Mouse (Mus musculus) spleen, adult 18-20 months (tissue): ENCODE data around the gene Sdcbp2.

Experiments
- DNase-seq, 2 experiments: peaks; one replicate each; pipeline ENCODE4 v3.0.0; 2022; ENCODE audit warnings: mixed read lengths in 2 of 2

The Sdcbp2 gene

GRCm38 (mm10) chr2:151571873-151572700 lies at the start of gene Sdcbp2:
Gene Sdcbp2 (plus strand): TSS chr2:151572622.
- DNase-seq = no peak

DNA sequence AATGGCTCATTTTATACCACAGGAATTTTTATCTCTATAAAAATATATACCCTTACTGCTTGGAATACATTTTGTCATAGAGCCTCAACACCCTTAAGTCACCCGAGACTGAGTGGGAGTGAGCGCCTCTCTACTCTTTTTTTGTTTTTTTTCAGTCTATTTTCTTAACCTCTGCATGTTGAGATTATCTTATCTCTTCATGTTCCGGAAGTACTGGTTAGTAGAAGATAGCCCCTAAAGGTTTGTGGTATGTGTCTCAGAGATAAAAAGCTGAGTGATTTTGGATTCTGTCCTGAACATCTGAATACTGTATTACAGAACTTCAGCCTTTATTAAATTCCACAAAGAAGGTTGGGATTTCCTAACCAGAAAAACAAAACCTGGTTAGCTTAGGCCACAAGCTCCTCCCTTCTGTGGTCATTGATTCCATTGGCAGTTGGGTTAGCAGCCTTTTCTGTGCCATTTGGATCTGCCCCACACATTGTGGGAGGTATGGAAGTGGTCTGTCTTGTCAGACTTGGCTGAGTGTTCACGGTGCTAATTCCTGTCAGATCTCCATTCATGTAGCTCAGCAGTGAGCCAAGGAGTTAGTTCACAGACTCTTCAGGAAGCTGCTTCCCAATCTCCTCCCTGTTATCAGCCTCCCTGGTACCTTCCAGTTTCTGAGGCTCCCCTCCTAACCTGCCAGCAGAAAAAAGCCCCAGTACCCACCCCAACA lies 47.9 kb upstream of the Sdcbp2 start:
- no peak for DNase-seq

- DNase-seq = no peak
These were observed 46.9 kb upstream of the Sdcbp2 start for GRCm38 (mm10) chr2:151525520-151525919.

- no peak for DNase-seq
These were observed 44.4 kb upstream of the Sdcbp2 start for GRCm38 (mm10) chr2:151528066-151528465.

- no peak for DNase-seq
These were observed 43.3 kb upstream of the Sdcbp2 start for GRCm38 (mm10) chr2:151529169-151529568.

DNA sequence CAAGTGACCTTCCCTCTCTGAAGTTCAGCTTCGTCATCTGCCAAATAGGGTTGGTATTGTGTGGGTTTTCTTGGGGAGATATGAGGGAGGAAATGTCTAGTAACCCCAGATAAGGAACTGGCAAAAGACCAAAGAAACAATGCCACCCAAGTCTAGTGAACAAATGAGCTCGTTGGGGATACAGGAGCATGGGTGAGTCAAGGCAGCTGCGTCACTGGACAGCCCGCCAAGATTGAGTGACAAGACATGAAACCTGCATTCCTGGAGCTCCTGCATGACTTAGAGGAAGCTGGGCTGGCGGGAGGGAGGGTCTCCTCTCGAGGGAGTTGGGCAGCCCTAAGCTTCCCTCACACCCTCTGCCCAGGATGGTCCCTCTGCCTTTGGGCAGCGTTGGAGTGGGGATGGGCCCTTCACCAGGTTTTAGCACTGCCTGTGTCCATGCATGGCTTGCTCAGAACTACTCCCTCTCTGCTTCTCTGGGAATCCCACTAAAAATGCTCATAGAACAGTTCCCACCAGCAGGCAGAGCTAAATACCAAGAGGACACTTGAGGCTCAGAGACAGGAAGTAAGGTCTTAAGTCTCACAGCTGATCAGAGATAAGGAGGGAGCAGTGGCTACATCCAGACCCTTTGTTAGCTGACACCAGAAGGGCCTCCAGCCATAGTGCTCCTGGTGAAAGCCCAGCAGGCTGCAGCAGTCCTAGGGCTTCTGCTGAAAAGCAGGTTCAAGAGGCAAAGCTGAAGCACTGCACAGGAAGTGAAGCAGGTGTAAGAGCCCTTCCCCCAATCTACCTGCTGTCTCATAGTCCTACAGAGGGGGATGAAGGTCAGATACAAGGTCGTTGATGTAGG lies 41.8 kb upstream of the Sdcbp2 start:
- DNase-seq = no peak

GRCm38 (mm10) chr2:151533632-151534031 lies 38.8 kb upstream of the Sdcbp2 start:
- DNase-seq = no peak

DNA sequence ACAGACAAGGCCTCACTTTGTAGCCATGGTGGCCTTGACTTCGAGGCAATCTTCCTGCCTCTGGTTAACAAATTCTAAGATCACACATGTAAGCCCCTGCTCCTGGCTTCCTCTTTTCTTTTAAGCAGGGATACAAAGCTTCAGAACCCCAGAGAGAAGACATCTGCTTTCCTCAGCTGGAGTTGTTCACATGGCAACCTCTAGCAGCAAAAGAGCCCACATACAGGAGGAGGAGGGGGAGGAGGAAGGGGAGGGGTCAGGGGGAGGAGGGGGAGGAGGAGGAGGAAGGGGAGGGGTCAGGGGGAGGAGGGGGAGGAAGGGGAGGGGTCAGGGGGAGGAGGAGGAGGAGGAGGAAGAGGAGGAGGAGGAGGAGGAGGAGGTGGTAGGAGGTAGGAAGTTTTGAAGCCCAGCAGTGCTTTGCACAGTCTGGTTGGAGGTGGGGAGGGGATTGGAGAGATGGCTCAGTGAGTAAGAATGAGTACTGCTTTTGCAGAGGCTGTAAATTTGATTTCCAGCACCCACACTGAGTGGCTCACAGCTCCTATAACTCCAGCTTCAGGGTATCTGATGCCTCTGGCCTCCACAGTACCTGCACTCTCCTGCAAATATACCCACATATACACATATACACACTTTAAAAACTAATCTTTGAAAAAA lies 36.3 kb upstream of the Sdcbp2 start:
- no peak for DNase-seq

DNA sequence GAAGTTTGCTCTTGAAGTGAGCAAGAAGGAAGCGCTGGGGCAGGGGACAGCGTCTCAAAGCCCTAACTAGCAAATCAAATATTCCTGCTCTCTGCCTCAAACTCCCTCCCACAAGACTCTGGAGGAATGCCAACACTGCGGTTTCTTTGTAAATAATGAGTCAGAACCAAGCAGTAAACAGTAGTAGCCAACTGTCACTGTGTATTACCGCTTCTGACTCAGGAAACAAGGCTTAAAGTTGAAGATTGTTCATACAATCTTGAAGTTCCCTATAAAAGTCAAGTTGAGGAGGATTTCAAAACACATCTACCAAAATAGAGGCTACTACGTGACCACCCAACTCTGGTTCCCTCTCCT lies 35.8 kb upstream of the Sdcbp2 start:
- DNase-seq = no peak

DNA sequence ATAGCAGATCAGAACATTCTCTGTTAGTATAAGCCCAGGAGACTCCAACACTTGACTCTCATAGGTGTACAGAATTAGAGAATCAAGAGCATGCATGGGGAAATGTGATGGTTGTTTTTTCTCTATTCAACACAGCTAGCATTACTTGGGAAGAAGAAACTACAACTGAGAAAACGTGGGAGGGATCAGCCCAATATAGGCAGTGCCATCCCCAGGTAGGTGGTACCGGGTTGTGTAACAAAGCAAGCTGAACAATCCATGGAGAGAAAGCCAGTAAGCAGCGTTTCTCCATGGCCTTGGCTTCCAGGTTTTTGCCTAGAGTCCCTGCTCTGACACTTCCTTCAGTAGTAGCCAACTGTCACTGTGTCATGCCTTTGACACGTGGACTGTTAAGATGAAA lies 33.8 kb upstream of the Sdcbp2 start:
- no peak for DNase-seq

- peak; percentile 91 to 96 for DNase-seq
These were observed 29.9 kb upstream of the Sdcbp2 start, which contains the start of gene Fkbp1a for GRCm38 (mm10) chr2:151542323-151543062. Gene Fkbp1a (plus strand): TSS chr2:151542483.

DNA sequence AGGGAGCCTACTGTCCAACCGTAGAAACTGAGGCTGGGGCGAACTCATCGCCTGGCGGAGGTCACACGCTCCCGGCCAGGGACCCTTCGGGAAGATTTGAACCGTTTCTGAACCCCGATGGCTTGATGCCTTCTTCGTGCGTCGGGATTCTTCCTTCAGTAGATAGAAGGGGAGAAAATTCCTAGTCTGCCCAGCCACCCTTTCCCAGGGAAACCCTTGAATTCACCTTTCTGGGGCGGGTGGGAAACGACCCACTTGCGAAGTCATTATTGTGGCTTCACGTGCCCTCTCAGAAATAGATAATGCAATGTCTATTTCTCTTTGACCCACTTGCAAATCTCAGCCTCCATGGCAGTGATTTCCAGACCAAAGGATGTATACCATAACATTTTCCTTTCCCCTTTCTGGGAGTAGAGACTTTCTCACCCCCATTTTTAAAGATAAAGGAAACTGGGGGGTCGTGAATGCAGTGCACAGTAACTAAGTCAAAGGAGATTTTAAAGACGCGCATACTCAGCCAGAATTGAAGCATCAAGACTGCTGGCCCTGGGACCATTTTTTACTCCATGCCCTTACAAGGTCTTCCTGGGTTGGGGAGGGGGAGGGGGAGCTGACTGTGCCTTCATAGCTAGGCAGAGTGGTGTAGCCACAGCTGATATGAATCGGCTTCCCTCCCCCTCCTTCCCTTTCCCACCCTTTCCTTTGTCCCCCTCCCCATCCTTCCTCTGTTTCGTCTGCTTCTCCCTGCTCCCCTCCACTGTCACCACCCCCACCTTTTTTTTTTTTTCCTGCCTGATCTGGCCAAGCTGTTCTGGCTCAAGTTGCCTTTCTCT lies 29.1 kb upstream of the Sdcbp2 start:
- DNase-seq = peak in 1 of 2 experiments; percentile 16

GRCm38 (mm10) chr2:151544673-151545072 lies 27.7 kb upstream of the Sdcbp2 start:
- no peak for DNase-seq

DNA sequence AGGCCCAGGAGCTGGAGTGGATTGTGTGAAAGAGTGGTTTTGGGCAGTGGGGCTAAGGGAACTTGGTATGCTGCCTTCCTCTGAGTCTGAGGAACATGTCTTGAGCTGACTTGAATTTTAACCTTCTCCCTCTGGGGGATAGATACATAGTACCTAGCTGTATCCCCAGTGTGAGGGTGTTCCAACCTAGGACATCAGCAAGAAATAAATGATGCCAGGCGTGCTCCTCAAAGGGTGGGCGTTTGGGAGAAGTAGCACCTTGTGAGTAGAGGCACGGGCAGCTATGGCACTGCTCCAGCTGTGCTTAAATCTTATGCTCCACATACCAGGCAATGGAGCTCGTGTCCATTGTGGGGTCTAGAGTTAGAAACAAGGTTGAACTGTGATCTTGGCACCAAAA lies 25.9 kb upstream of the Sdcbp2 start:
- no peak for DNase-seq

GRCm38 (mm10) chr2:151549615-151550121 lies 22.8 kb upstream of the Sdcbp2 start:
- DNase-seq = no peak

DNA sequence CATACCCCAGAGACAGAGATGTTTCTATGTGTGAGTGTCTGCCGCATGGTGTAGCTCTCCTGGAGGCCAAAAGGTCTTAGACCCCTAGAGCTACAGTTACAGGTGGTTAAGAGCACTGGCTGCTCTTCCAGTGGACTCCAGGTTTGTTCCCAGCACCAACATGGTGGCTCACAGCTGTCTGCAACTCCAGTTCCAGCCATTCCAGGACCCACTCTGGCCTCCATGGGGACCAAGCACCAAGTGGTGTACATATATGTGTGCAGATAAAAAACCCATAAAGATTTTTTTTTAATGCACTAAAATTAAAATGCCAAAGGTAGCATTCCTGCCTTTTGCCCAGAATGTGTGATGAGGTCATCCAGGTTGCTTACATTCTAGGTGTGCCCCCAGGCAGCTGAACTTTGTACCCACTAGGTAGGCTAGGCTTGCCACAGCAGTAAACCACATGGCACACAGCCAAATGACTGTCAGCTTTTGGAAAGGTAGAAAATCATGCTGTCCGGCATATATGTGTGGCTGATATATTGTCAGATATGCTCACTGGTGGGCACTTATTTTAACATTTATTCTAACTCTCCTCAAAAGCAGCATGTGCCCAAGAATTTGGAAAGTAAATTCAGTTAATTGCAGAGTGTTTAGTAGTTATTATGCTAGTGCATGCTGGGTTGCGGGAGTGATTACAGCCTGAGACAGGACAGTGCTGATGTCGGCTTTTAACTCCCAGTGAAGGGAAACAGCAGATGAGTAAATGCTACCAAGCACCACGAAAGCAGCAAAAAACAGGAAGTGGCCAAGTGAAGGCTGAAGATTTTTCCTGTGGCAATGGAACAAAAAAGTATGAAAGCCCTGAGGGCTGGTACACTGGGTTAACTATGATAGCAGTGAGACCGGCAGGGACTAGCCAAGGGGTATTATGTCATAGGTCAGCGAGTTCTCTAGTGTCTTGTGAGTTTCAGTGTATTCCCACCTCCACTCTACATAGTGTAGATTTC lies 9.2 kb upstream of the Sdcbp2 start:
- no peak for DNase-seq

GRCm38 (mm10) chr2:151564006-151564405 lies 8.4 kb upstream of the Sdcbp2 start:
- DNase-seq = no peak

- no peak for DNase-seq
These were observed 7.4 kb upstream of the Sdcbp2 start for GRCm38 (mm10) chr2:151564986-151565385.

DNA sequence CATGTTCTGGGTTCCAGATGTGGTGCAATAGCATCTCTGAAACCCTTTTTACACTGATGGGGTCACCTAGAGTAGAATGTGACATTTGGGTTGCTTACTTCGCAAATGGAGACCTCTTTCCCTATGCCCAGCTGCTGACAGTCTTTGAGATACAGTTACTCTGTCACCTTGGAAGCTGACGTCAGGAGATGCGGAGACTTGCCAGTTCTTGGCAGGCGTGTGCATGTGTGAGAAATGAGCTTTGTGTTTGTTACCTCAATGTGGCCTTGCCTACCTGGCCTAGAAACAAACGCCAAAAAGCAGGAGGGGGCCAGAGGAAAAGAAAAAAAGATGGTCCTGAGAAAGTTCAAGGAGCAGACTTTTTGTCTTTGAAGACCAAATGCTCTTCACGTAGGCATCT lies 5.6 kb upstream of the Sdcbp2 start:
- DNase-seq = no peak

GRCm38 (mm10) chr2:151569452-151569851 lies 3.0 kb upstream of the Sdcbp2 start:
- DNase-seq = no peak
